Mouse (Mus musculus): ENCODE data around the gene Rtn3. TPM values are rescaled to one million over a fixed set of nuclear protein-coding genes. Genes with fewer than 3 reads are reported as not detected.

Gene Rtn3
- 49.6 TPM for total RNA-seq (2023)

GRCm38 (mm10) chr19:7482599-7483511 is at the start of gene Rtn3:
TSS of gene Rtn3 (minus strand) at chr19:7483281.

GRCm38 (mm10) chr19:7493352-7494186 is 10.5 kb upstream of the Rtn3 start, which contains the start of gene Atl3:
TSS of gene Atl3 (plus strand) at chr19:7494040.

GRCm38 (mm10) chr19:7416834-7417735 is 66.0 kb downstream of the Rtn3 start, which contains the start of gene 2700081O15Rik:
TSS of gene 2700081O15Rik (plus strand) at chr19:7417625.

GRCm38 (mm10) chr19:7382903-7383865 is 99.9 kb downstream of the Rtn3 start, which contains the start of gene Spindoc:
TSS of gene Spindoc (minus strand) at chr19:7382994.

Other genes with a start within 250 kb of the Rtn3 start
- gene Naa40, start 242.1 kb downstream of the Rtn3 start, total RNA-seq (2023), result 37.2 TPM
- gene Rcor2, start 216.0 kb downstream of the Rtn3 start, total RNA-seq (2023), result 0.89 TPM
- gene Mark2, start 141.4 kb downstream of the Rtn3 start, total RNA-seq (2023), result 267 TPM
- gene Spindoc, start 100.3 kb downstream of the Rtn3 start, total RNA-seq (2023), result 34.2 TPM
- gene 2700081O15Rik, start 65.7 kb downstream of the Rtn3 start, total RNA-seq (2023), result 5.4 TPM
- 49.9 TPM for gene Atl3, start 10.8 kb upstream of the Rtn3 start, total RNA-seq (2023)
- gene Pla2g16, start 74.2 kb upstream of the Rtn3 start, total RNA-seq (2023), result 20.4 TPM
- gene Lgals12, start 123.9 kb upstream of the Rtn3 start, total RNA-seq (2023), result not detected
- gene Hrasls5, start 129.3 kb upstream of the Rtn3 start, total RNA-seq (2023), result not detected
- gene Slc22a19, start 228.0 kb upstream of the Rtn3 start, total RNA-seq (2023), result not detected